Mouse (Mus musculus): ENCODE results near the gene Myo1d. TPM values are rescaled to one million over a fixed set of nuclear protein-coding genes. Genes with fewer than 3 reads are reported as not detected.
A peak's percentile ranks its signal among the peaks of the same experiment; 100 is the strongest.

Gene Myo1d
- polyA plus RNA-seq, 1 experiment from 2014 or later: 26.4 TPM

DNA sequence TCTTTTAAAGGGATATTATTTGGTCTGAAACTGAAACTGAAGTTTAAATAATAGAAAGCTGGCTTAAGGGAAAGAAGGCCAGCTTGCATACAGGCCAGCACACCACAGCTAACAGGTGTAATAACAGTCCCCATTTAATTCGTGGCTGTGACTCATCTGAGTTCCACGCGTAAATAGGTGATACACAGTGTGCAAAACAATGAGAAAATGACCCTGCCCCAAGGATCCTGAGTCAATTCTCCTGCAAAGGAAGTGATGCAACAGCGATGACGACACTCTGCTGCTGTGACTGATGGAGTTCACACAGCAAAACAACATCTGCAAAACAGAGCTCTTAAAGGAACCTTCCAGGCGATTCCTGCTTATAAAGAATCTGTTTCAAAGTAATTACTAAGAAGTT lies 68.5 kb downstream of the Myo1d start:
- Histone ChIP-seq H3K4me2 (replicated peaks; ENCODE audit: low read depth, low read length) (no peak overlapping the region), H3K9me3 (ENCODE audit: low read length) (no peaks in the 10 kb centered on the region), H3K27me3 (replicated peaks; ENCODE audit: insufficient read depth, low read length) (no peaks in the 10 kb centered on the region), H3K27ac (ENCODE audit: low read length) (peak overlapping the region; percentile 52), H3K36me3 (ENCODE audit: insufficient read depth, low read length) (no peaks in the 10 kb centered on the region), H3K4me3 (ENCODE audit: low read depth, low read length) (no peak overlapping the region), H3K9ac (replicated peaks; ENCODE audit: low read depth) (no peak overlapping the region), H3K4me1 (ENCODE audit: insufficient read depth, low read depth, low read length) (peaks cover 14% of the 10 kb centered on the region; the same call in 1 of the 2 replicates)
- peak; percentile 55 for ATAC-seq
- DNase-seq (ENCODE audit: low spot score): peak; percentile 87
- WGBS: 39% methylated on average over 6 of the region's 6 CpGs
- TF ChIP-seq EP300 (IDR thresholded peaks at IDR 0.05) (peak; percentile 81), CTCF (IDR thresholded peaks at IDR 0.05) (no peak)

DNA sequence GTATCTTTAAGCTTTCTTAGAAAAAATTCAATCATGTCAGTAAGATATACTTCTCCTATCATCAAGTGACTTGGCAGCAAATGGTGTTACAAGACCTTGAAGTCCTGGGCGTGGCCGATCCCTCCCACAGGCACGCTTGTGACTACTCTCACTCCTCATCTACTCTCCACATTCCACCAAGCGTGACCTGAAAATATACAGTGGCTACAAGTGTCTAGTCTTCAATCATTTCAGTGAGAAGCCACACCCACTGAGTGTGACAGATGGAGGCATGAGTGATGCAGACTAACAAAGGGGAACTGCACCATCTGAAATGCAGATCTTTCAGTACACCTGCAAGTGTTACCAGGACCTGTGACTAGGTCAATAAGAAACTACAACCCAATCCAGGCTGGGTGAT lies 79.2 kb downstream of the Myo1d start:
- DNase-seq (ENCODE audit: low spot score): peak; percentile 64
- WGBS: 42% methylated on average over 4 of the region's 4 CpGs
- TF ChIP-seq CTCF (IDR thresholded peaks at IDR 0.05): no peak
- TF ChIP-seq EP300 (IDR thresholded peaks at IDR 0.05): no peak
- no peaks in the 10 kb centered on the region for H3K27me3 ChIP-seq (replicated peaks; ENCODE audit: insufficient read depth, low read length)
- no peaks in the 10 kb centered on the region for H3K4me1 ChIP-seq (ENCODE audit: insufficient read depth, low read depth, low read length)
- no peaks in the 10 kb centered on the region for H3K36me3 ChIP-seq (ENCODE audit: insufficient read depth, low read length)
- H3K4me3 ChIP-seq (ENCODE audit: low read depth, low read length): no peak overlapping the region
- H3K27ac ChIP-seq (ENCODE audit: low read length): no peak overlapping the region
- H3K9me3 ChIP-seq (ENCODE audit: low read length): no peaks in the 10 kb centered on the region
- H3K4me2 ChIP-seq (replicated peaks; ENCODE audit: low read depth, low read length): no peak overlapping the region
- H3K9ac ChIP-seq (replicated peaks; ENCODE audit: low read depth): no peak overlapping the region
- peak; percentile 70 for ATAC-seq

DNA sequence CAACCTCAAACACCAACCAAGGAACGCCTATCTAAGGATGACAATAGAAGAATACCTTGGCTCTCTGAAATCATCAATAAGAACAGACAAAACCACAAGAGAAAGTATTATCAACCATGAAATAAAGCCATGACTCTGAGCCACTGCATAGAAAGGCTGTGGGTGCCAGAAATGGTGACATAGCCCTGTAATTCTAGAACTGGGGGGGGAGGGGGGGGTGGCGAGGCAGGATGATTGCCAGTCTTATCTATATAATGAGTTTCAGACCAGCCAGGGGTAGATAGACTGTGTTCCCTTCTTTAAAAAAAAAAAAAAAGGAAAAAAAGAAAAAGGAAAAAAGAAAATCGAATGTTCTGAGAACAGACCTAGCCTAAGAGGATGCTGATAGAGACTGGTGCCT lies 81.1 kb downstream of the Myo1d start:
- H3K9ac ChIP-seq (replicated peaks; ENCODE audit: low read depth): no peak overlapping the region
- H3K27me3 ChIP-seq (replicated peaks; ENCODE audit: insufficient read depth, low read length): no peaks in the 10 kb centered on the region
- DNase-seq (ENCODE audit: low spot score) (no peak), ATAC-seq (no peak)
- no peak overlapping the region for H3K4me3 ChIP-seq (ENCODE audit: low read depth, low read length)
- H3K4me1 ChIP-seq (ENCODE audit: insufficient read depth, low read depth, low read length): no peaks in the 10 kb centered on the region
- no peak overlapping the region for H3K4me2 ChIP-seq (replicated peaks; ENCODE audit: low read depth, low read length)
- TF ChIP-seq EP300 (IDR thresholded peaks at IDR 0.05): no peak
- no peak for TF ChIP-seq CTCF (IDR thresholded peaks at IDR 0.05)
- 81% methylated on average over 3 of the region's 3 CpGs for WGBS
- H3K27ac ChIP-seq (ENCODE audit: low read length): no peak overlapping the region
- H3K36me3 ChIP-seq (ENCODE audit: insufficient read depth, low read length): no peaks in the 10 kb centered on the region
- H3K9me3 ChIP-seq (ENCODE audit: low read length): no peaks in the 10 kb centered on the region

GRCm38 (mm10) chr11:80696350-80696749 lies 83.5 kb downstream of the Myo1d start:
- 6% methylated on average over 4 of the region's 4 CpGs for WGBS
- Histone ChIP-seq H3K9ac (replicated peaks; ENCODE audit: low read depth) (no peak overlapping the region), H3K36me3 (ENCODE audit: insufficient read depth, low read length) (no peaks in the 10 kb centered on the region), H3K4me3 (ENCODE audit: low read depth, low read length) (no peak overlapping the region), H3K9me3 (ENCODE audit: low read length) (no peaks in the 10 kb centered on the region), H3K27ac (ENCODE audit: low read length) (no peak overlapping the region), H3K4me2 (replicated peaks; ENCODE audit: low read depth, low read length) (no peak overlapping the region), H3K4me1 (ENCODE audit: insufficient read depth, low read depth, low read length) (no peaks in the 10 kb centered on the region), H3K27me3 (replicated peaks; ENCODE audit: insufficient read depth, low read length) (no peaks in the 10 kb centered on the region)
- ATAC-seq: peak; percentile 62
- TF ChIP-seq EP300 (IDR thresholded peaks at IDR 0.05) (0 out of 2 replicates have a peak, but pooled peaks have one; percentile 39), CTCF (IDR thresholded peaks at IDR 0.05) (peak; percentile 87)
- DNase-seq (ENCODE audit: low spot score): peak; percentile 84

GRCm38 (mm10) chr11:80684603-80685002 lies 95.2 kb downstream of the Myo1d start:
- Histone ChIP-seq H3K9ac (replicated peaks; ENCODE audit: low read depth) (no peak overlapping the region), H3K27me3 (replicated peaks; ENCODE audit: insufficient read depth, low read length) (no peaks in the 10 kb centered on the region), H3K4me3 (ENCODE audit: low read depth, low read length) (no peak overlapping the region), H3K4me2 (replicated peaks; ENCODE audit: low read depth, low read length) (no peak overlapping the region), H3K27ac (ENCODE audit: low read length) (no peak overlapping the region), H3K9me3 (ENCODE audit: low read length) (no peaks in the 10 kb centered on the region), H3K36me3 (ENCODE audit: insufficient read depth, low read length) (no peaks in the 10 kb centered on the region), H3K4me1 (ENCODE audit: insufficient read depth, low read depth, low read length) (no peaks in the 10 kb centered on the region)
- DNase-seq (ENCODE audit: low spot score) (no peak), ATAC-seq (no peak)
- TF ChIP-seq CTCF (IDR thresholded peaks at IDR 0.05): no peak
- TF ChIP-seq EP300 (IDR thresholded peaks at IDR 0.05): no peak
- 77% methylated on average over 5 of the region's 5 CpGs for WGBS

DNA sequence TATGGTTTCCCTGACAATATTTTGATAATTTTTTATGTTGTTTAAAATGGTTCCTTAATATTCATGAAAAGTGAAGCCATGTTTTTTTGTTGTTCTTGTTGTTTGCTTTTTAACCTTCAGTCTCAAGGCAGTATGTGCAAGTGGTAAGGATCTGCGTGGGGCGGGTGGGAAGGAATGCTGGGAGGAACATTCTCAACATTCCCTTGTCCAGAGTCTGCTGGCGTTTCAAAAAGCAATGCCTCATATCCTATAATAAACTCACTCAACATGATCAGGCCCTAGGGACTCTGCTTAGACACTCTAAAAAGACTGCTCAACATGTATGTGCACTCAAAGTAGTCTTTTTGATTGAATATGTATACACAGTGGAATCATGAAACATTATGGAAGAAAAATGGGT lies 97.1 kb downstream of the Myo1d start:
- no peaks in the 10 kb centered on the region for H3K9me3 ChIP-seq (ENCODE audit: low read length)
- H3K4me1 ChIP-seq (ENCODE audit: insufficient read depth, low read depth, low read length): no peaks in the 10 kb centered on the region
- TF ChIP-seq CTCF (IDR thresholded peaks at IDR 0.05): no peak
- TF ChIP-seq EP300 (IDR thresholded peaks at IDR 0.05): no peak
- no peak overlapping the region for H3K27ac ChIP-seq (ENCODE audit: low read length)
- ATAC-seq (no peak), DNase-seq (ENCODE audit: low spot score) (peak; percentile 6)
- H3K4me3 ChIP-seq (ENCODE audit: low read depth, low read length): no peak overlapping the region
- H3K9ac ChIP-seq (replicated peaks; ENCODE audit: low read depth): no peak overlapping the region
- no peaks in the 10 kb centered on the region for H3K36me3 ChIP-seq (ENCODE audit: insufficient read depth, low read length)
- no peaks in the 10 kb centered on the region for H3K27me3 ChIP-seq (replicated peaks; ENCODE audit: insufficient read depth, low read length)
- WGBS: 35% methylated on average over 3 of the region's 3 CpGs
- H3K4me2 ChIP-seq (replicated peaks; ENCODE audit: low read depth, low read length): no peak overlapping the region

DNA sequence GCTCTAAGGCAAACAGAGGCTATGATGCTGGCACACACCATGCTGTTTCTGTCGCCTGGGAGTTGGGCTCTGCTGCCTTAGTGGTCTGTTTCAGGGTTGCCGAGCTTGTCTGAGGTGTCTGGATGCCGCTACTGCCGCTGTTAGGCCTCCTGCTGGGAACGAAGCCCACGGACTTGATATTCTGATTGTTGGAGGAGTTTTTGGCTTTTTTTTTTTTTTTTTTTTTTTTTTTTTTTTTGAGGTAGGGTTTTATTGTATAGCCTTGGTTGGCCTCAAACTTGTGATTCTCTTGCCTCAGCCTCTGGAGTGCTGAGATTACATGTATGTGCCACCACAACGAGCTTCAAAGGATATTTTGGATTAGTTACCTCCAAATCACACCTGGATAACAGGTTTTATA lies 106.8 kb downstream of the Myo1d start:
- ATAC-seq: no peak
- no peak overlapping the region for H3K4me3 ChIP-seq (ENCODE audit: low read depth, low read length)
- DNase-seq (ENCODE audit: low spot score): no peak
- WGBS: 51% methylated on average over 7 of the region's 7 CpGs
- H3K27me3 ChIP-seq (replicated peaks; ENCODE audit: insufficient read depth, low read length): no peaks in the 10 kb centered on the region
- H3K4me1 ChIP-seq (ENCODE audit: insufficient read depth, low read depth, low read length): no peaks in the 10 kb centered on the region
- TF ChIP-seq CTCF (IDR thresholded peaks at IDR 0.05) (no peak), EP300 (IDR thresholded peaks at IDR 0.05) (no peak)
- no peaks in the 10 kb centered on the region for H3K9me3 ChIP-seq (ENCODE audit: low read length)
- no peak overlapping the region for H3K27ac ChIP-seq (ENCODE audit: low read length)
- H3K36me3 ChIP-seq (ENCODE audit: insufficient read depth, low read length): peaks cover 16% of the 10 kb centered on the region; the same call in 1 of the 2 replicates
- no peak overlapping the region for H3K4me2 ChIP-seq (replicated peaks; ENCODE audit: low read depth, low read length)
- H3K9ac ChIP-seq (replicated peaks; ENCODE audit: low read depth): no peak overlapping the region
